Mouse (Mus musculus) G1E (cell line): ENCODE measurements around the gene Pam.

ENCODE experiments used
- CTCF ChIP-seq: IDR thresholded peaks from 2 replicates; pipeline ENCODE4 v1.5.1; 2012; ENCODE audit warnings: low read depth, low read length, inconsistent platforms, mixed read lengths
- GATA1 ChIP-seq: IDR thresholded peaks from 2 replicates; pipeline ENCODE4 v1.6.1; 2012; ENCODE audit warnings: borderline replicate concordance, low read length, inconsistent platforms, mixed read lengths
- GATA2 ChIP-seq: IDR thresholded peaks from 2 replicates; pipeline ENCODE4 v1.6.1; 2012; ENCODE audit warnings: low read depth, low read length, inconsistent platforms, borderline replicate concordance
- POLR2AphosphoS5 ChIP-seq: IDR thresholded peaks from 2 replicates; pipeline ENCODE4 v1.6.1; 2012; ENCODE audit warnings: low read depth, low read length, inconsistent platforms; ENCODE audit not compliant: insufficient replicate concordance
- TAL1 ChIP-seq: conservative IDR thresholded peaks from 2 replicates; pipeline ENCODE4 v1.6.1; 2012; ENCODE audit warnings: low read depth, low read length, inconsistent platforms, mixed read lengths

GRCm38 (mm10) chr1:98119595-98119994, 24.1 kb upstream of the Pam start:
- no peak for TF ChIP-seq CTCF
- no peak for TF ChIP-seq GATA1
- TF ChIP-seq POLR2AphosphoS5: no peak
- no peak for TF ChIP-seq TAL1
- TF ChIP-seq GATA2: no peak
